Mouse (Mus musculus) liver, adult 2 months (tissue): ENCODE data around the gene Aplp1. TPM values are rescaled to one million over a fixed set of nuclear protein-coding genes. Genes with fewer than 3 reads are reported as not detected.
A peak's percentile ranks its signal among the peaks of the same experiment; 100 is the strongest.

ENCODE experiments used
- DNase-seq: peaks from one replicate; pipeline ENCODE4 v3.0.0-alpha.2; 2011; ENCODE audit warnings: low read depth, low spot score; ENCODE audit errors: extremely low read depth
- H3K27ac ChIP-seq: fragments of 200-500 bp; replicated peaks from 2 replicates; pipeline ENCODE4 v1.5.1; 2012; ENCODE audit warnings: low read depth, mild to moderate bottlenecking, control low read depth, inconsistent platforms, low read length; ENCODE audit not compliant: insufficient read depth
- H3K27me3 ChIP-seq: fragments of 200-500 bp; 2 replicates; pipeline ENCODE4 v1.6.1; 2012; ENCODE audit warnings: mild to moderate bottlenecking, moderate library complexity, low read length, inconsistent platforms; ENCODE audit not compliant: control insufficient read depth, insufficient read depth
- H3K36me3 ChIP-seq: fragments of 200-500 bp; 2 replicates; pipeline ENCODE4 v1.6.1; 2012; ENCODE audit warnings: low read length, inconsistent platforms; ENCODE audit not compliant: control insufficient read depth, insufficient read depth
- H3K4me1 ChIP-seq: fragments of 200-500 bp; 2 replicates; pipeline ENCODE4 v1.6.1; 2011; ENCODE audit warnings: low read length; ENCODE audit not compliant: control insufficient read depth, insufficient read depth
- H3K4me3 ChIP-seq: fragments of 200-500 bp; 2 replicates; pipeline ENCODE4 v1.5.1; 2011; ENCODE audit warnings: low read depth, mild to moderate bottlenecking, control low read depth, low read length, moderate library complexity; ENCODE audit not compliant: insufficient read depth
- H3K79me2 ChIP-seq: fragments of 200-500 bp; 2 replicates; pipeline ENCODE4 v1.6.1; 2012; ENCODE audit warnings: inconsistent platforms, mild to moderate bottlenecking, low read length, moderate library complexity; ENCODE audit not compliant: control insufficient read depth, insufficient read depth
- H3K9ac ChIP-seq: fragments of 200-500 bp; 2 replicates; pipeline ENCODE4 v1.6.1; 2012; ENCODE audit warnings: low read depth, mild to moderate bottlenecking, control low read depth, inconsistent platforms, low read length
- CTCF ChIP-seq: fragments of 200-500 bp; IDR thresholded peaks from 2 replicates; pipeline ENCODE4 v1.5.1; 2011; ENCODE audit warnings: low read depth, low read length, control low read depth
- POLR2A ChIP-seq: fragments of 200-500 bp; IDR thresholded peaks from 2 replicates; pipeline ENCODE4 v1.6.1; 2011; ENCODE audit warnings: low read length, control low read depth; ENCODE audit not compliant: insufficient read depth; ENCODE audit errors: extremely low read depth
- WGBS: fragments of 180-500 bp; shearing (Covaris S2); methylation state at CpG from one replicate; pipeline ENCODE4 v1.1.7; 2018; 5-methylcytosine and 5-hydroxymethylcytosine counted together
- polyA plus RNA-seq: library from polyadenylated mRNA; depleted of rRNA; stranded (reverse); fragments of >200 nt; gene quantifications from 2 replicates; pipeline ENCODE4 v1.2.3, GENCODE M21; 2012
- total RNA-seq: library from RNA; depleted of rRNA; stranded (reverse); fragments of >200 nt; gene quantifications from 2 replicates; pipeline ENCODE4 v1.2.3, GENCODE M21; 2014

Aplp1 gene
- total and polyA plus RNA-seq, 2 experiments: 0.18 to 0.70 TPM

DNA sequence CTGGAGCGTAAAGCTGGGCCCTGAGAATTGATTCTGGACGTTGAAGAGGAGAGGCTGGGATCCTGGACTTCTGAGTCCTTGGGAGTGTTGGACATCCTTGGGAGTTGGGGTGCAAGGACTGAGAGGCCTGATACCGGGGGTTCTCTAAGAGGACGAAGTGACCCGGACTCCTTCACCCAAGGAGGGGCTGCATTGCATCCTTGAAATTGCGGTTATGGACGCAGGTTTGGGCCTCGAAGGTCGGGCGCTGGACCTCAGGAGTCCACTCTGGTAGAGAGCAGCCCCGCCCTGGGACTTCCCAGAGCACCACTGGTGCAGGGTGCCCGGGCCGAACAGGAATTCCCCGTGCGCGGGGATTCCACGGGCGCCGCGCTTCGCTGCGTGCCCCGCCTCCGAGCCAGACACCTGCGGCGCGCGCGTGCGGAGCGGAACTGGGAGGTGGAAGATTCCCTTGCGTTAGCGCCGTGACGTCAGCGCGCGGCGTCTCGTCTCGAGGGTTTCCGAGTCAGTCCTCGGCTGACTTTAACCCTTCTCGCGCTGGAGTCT, 23.4 kb downstream of the Aplp1 start:
- DNase-seq: peak; percentile 25
- H3K4me3 ChIP-seq: peak overlapping the region; percentile 50
- H3K36me3 ChIP-seq: no peaks in the 10 kb centered on the region
- no peaks in the 10 kb centered on the region for H3K27me3 ChIP-seq
- H3K4me1 ChIP-seq: 0 out of 2 replicates have a peak, but pooled peaks cover 2% of the 10 kb centered on the region
- under 1% methylated on average over 45 of the region's 45 CpGs for WGBS
- TF ChIP-seq CTCF (no peak), POLR2A (0 out of 2 replicates have a peak, but pooled peaks have one; percentile 9)
- H3K27ac ChIP-seq: peak overlapping the region; percentile 29
- H3K9ac ChIP-seq: peak overlapping the region; percentile 19; the same call in 1 of the 2 replicates
- H3K79me2 ChIP-seq: no peaks in the 10 kb centered on the region

GRCm38 (mm10) chr7:30421175-30421889, 24.0 kb downstream of the Aplp1 start, which contains the start of gene Nfkbid:
TSS of gene Nfkbid (plus strand) at chr7:30421732.
- peak; percentile 22 for DNase-seq
- H3K36me3 ChIP-seq: no peaks in the 10 kb centered on the region
- WGBS: 11% methylated on average over 31 of the region's 31 CpGs

DNA sequence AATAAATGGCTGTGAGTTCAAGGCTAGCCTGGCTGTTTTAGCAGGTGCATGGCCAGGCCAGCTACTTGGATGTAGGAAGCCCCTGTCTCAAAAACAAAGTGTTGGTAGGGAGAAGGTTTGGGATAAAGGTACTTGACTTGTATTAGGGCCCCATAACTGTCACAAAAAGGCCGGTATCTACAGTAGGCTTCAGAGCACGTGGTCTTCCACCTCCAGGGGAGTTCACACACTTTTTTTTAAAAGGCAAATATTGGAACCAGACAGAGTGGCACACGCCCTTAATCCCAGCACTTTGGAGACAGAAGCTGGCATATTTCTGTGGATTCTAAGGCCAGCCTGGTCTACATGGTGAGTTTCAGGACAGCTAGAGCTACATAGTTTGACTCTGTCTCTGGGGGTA, 24.7 kb downstream of the Aplp1 start:
- Histone ChIP-seq H3K4me1 (0 out of 2 replicates have a peak, but pooled peaks cover 2% of the 10 kb centered on the region), H3K27me3 (no peaks in the 10 kb centered on the region), H3K27ac (peak overlapping the region; percentile 24; the same call in 1 of the 2 replicates), H3K36me3 (no peaks in the 10 kb centered on the region), H3K9ac (no peak overlapping the region), H3K79me2 (no peaks in the 10 kb centered on the region), H3K4me3 (no peak overlapping the region)
- 79% methylated on average over 3 of the region's 3 CpGs for WGBS
- TF ChIP-seq CTCF (no peak), POLR2A (no peak)
- no peak for DNase-seq

More at GRCm38 (mm10) chr7:30421175-30421889, 24.0 kb downstream of the Aplp1 start, which contains the start of gene Nfkbid:
- Histone ChIP-seq H3K79me2 (no peaks in the 10 kb centered on the region), H3K4me1 (0 out of 2 replicates have a peak, but pooled peaks cover 2% of the 10 kb centered on the region), H3K9ac (peak within 1 kb of the TSS; percentile 54), H3K27me3 (no peaks in the 10 kb centered on the region), H3K4me3 (peak within 1 kb of the TSS; percentile 50), H3K27ac (peak within 1 kb of the TSS; percentile 56)
- TF ChIP-seq CTCF: no peak
- no peak for TF ChIP-seq POLR2A

DNA sequence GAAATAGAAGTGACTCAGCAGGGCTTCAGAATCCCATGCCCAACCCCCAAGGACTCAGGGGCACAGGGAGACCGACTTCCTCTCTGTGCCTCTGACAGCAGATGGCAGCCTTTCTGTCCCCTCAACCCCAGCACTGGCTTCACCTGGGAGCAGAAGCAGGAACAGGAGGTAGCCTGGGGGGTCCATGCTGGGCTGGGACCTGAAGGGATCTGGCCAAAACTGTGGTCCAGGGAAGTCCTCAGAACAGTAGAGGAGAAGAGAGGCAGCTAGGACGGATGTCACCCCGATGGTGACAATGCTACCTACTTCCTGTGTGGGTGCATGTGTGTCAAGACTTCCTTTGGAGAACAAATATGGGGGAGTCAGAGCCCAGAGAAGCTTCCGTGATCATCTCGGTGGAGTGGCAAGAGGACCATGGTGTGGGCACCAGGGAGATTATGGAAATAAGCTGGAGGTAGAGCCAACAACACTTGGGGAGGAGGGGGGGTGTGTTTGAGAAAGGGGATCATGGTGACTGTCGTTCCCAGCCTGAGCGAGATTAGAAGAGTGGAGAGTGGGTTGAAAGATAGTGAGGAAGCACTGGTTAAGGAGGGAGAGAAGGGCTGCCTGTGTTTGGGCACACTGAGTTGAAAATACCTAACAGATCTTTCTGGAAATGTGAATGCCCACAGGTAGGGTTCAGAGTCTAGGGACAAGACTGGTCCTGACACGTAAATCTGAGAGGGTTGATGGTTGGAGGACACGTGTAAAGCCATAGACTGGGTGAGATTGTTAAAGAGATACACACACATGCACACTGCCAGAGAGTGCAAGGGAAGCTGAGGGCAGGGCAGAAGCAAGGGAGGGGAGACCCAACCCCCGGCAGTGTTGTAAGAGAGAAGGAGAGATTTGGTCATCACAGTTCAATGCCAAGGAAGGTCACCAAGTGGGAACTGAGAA, 25.5 kb downstream of the Aplp1 start, which contains the start of gene Hcst:
Hcst (minus strand) TSS at position 294 of the 939 bp plus-strand sequence.
- Histone ChIP-seq H3K36me3 (no peaks in the 10 kb centered on the region), H3K79me2 (no peaks in the 10 kb centered on the region), H3K27ac (peak within 1 kb of the TSS; percentile 59), H3K27me3 (no peaks in the 10 kb centered on the region), H3K4me3 (peak within 1 kb of the TSS; percentile 16; the same call in 1 of the 2 replicates), H3K4me1 (0 out of 2 replicates have a peak, but pooled peaks cover 2% of the 10 kb centered on the region), H3K9ac (0 out of 2 replicates have a peak within 1 kb of the TSS, but pooled peaks have one; percentile 7)
- TF ChIP-seq POLR2A: no peak
- TF ChIP-seq CTCF: no peak
- WGBS: 52% methylated on average over 10 of the region's 10 CpGs
- peak; percentile 28 for DNase-seq

- Histone ChIP-seq H3K9ac (no peak overlapping the region), H3K79me2 (no peaks in the 10 kb centered on the region), H3K27ac (no peak overlapping the region), H3K4me1 (0 out of 2 replicates have a peak, but pooled peaks cover 2% of the 10 kb centered on the region), H3K4me3 (no peak overlapping the region), H3K36me3 (no peaks in the 10 kb centered on the region), H3K27me3 (no peaks in the 10 kb centered on the region)
- no peak for TF ChIP-seq CTCF
- TF ChIP-seq POLR2A: no peak
- 73% methylated on average over 9 of the region's 9 CpGs for WGBS
- DNase-seq: no peak
Measured at GRCm38 (mm10) chr7:30417856-30418255, 27.5 kb downstream of the Aplp1 start.
